Mouse (Mus musculus): ENCODE results near the gene Cntnap5b. TPM values are rescaled to one million over a fixed set of nuclear protein-coding genes. Genes with fewer than 3 reads are reported as not detected.

Cntnap5b gene
- polyA plus RNA-seq (2014; fragmentation: Nextera tagmentation; extraction: Ambion mirVana): not detected in 2 replicates

DNA sequence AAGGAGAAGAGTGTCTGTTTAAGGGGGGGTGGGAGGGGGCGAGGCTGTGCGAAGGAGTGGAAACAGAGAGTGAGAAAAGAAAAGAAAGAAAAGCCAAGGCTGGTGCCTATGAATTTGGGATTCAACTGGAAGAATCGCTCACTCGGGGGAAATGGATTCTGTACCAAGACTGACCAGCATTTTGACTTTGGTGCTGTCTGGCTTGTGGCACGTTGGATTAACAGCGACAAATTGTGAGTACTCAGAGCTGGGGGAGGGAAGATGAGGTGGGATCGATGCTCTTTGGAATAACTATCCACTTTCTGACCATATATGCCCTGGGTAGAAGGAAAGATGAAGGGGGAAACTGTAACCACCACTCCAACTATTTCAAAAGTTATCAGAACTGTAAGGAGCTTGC lies at the start of gene Cntnap5b:
Cntnap5b (plus strand) TSS at position 152 of the 400 bp plus-strand sequence.
- Histone ChIP-seq H3K4me1 (ENCODE audit: control insufficient read depth in 2 of 2, insufficient read depth in 2 of 2, low read length in 2 of 2) (no peaks in the 10 kb centered on the region), H3K36me3 (ENCODE audit: control insufficient read depth, insufficient read depth, low read length) (no peaks in the 10 kb centered on the region), H3K4me2 (ENCODE audit: low read length) (0 out of 2 replicates have a peak within 1 kb of the TSS, but pooled peaks have one; percentile 25), H3K9ac (ENCODE audit: low read length) (no peak within 1 kb of the TSS), H3K27me3 (ENCODE audit: control insufficient read depth, insufficient read depth, low read length) (no peaks in the 10 kb centered on the region), H3K9me3 (ENCODE audit: control insufficient read depth, low read length) (no peaks in the 10 kb centered on the region), H3K27ac (replicated peaks in 1 of 2; ENCODE audit: control insufficient read depth in 1 of 2, insufficient read depth in 1 of 2, low read depth in 2 of 2, low read length in 2 of 2) (no peak within 1 kb of the TSS), H3K4me3 (ENCODE audit: control insufficient read depth in 1 of 2, insufficient read depth in 1 of 2, low read depth in 1 of 2, low read length in 2 of 2) (no peak within 1 kb of the TSS)
- WGBS: 28% methylated on average over 7 of the region's 7 CpGs
- ATAC-seq (ENCODE audit: insufficient number of reproducible peaks, insufficient read depth, low FRiP score, low read depth): no peak

DNA sequence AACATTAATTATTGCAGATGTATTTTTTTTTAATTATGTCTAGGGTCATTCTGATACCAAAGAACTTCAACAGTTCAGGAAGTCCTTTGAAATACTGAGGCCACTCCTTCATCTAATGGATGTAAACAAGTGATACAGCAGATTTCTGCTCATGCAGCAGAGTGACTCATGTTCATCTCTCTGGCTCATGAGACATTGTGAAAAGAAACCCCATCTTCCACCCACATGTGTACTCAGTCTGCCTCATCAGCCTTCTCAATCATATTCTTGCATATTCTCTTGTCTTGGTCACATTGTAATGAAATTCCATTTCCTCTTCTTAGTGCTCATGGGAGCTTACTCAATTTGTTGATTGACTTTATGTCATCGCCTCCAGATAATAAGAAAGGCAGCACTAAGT lies 12.6 kb upstream of the Cntnap5b start:
- Histone ChIP-seq H3K4me2 (ENCODE audit: low read length) (no peak overlapping the region), H3K27me3 (ENCODE audit: control insufficient read depth, insufficient read depth, low read length) (no peaks in the 10 kb centered on the region), H3K36me3 (ENCODE audit: control insufficient read depth, insufficient read depth, low read length) (no peaks in the 10 kb centered on the region), H3K9me3 (ENCODE audit: control insufficient read depth, low read length) (no peaks in the 10 kb centered on the region), H3K9ac (ENCODE audit: low read length) (no peak overlapping the region), H3K4me3 (ENCODE audit: control insufficient read depth in 1 of 2, insufficient read depth in 1 of 2, low read depth in 1 of 2, low read length in 2 of 2) (no peak overlapping the region), H3K27ac (replicated peaks in 1 of 2; ENCODE audit: control insufficient read depth in 1 of 2, insufficient read depth in 1 of 2, low read depth in 2 of 2, low read length in 2 of 2) (no peak overlapping the region), H3K4me1 (ENCODE audit: control insufficient read depth in 2 of 2, insufficient read depth in 2 of 2, low read length in 2 of 2) (no peaks in the 10 kb centered on the region)
- ATAC-seq (ENCODE audit: insufficient number of reproducible peaks, insufficient read depth, low FRiP score, low read depth): no peak
- WGBS: 79% methylated on average over 1 of the region's 1 CpGs

DNA sequence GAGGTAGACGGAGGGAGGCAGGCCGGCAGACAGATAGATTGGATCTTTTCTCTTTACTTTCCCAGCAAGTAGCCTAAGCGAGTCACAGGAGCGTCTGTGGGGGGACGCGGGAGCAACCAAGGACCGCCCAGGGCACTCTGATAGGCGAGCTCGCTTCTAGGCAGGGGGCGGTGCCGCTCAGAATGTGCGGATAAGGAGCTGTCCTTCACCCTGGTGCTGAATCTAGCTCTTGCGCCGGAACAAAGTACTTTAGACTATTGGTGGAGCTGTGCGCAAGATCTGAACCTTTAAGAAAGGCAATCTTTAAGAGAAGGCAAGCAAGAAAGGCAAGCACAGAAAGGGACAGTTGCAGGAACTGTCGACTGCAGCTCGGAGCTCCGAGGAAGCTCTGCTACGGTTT lies 382 bp upstream of the Cntnap5b start:
- no peaks in the 10 kb centered on the region for H3K36me3 ChIP-seq (ENCODE audit: control insufficient read depth, insufficient read depth, low read length)
- no peak; the same call in 1 of the 2 replicates for ATAC-seq (ENCODE audit: insufficient number of reproducible peaks, insufficient read depth, low FRiP score, low read depth)
- no peak overlapping the region for H3K9ac ChIP-seq (ENCODE audit: low read length)
- H3K4me1 ChIP-seq (ENCODE audit: control insufficient read depth in 2 of 2, insufficient read depth in 2 of 2, low read length in 2 of 2): no peaks in the 10 kb centered on the region
- 2% methylated on average over 19 of the region's 19 CpGs for WGBS
- H3K4me2 ChIP-seq (ENCODE audit: low read length): 0 out of 2 replicates have a peak overlapping the region, but pooled peaks have one; percentile 25
- no peak overlapping the region for H3K4me3 ChIP-seq (ENCODE audit: control insufficient read depth in 1 of 2, insufficient read depth in 1 of 2, low read depth in 1 of 2, low read length in 2 of 2)
- H3K9me3 ChIP-seq (ENCODE audit: control insufficient read depth, low read length): no peaks in the 10 kb centered on the region
- H3K27ac ChIP-seq (replicated peaks in 1 of 2; ENCODE audit: control insufficient read depth in 1 of 2, insufficient read depth in 1 of 2, low read depth in 2 of 2, low read length in 2 of 2): no peak overlapping the region
- no peaks in the 10 kb centered on the region for H3K27me3 ChIP-seq (ENCODE audit: control insufficient read depth, insufficient read depth, low read length)

DNA sequence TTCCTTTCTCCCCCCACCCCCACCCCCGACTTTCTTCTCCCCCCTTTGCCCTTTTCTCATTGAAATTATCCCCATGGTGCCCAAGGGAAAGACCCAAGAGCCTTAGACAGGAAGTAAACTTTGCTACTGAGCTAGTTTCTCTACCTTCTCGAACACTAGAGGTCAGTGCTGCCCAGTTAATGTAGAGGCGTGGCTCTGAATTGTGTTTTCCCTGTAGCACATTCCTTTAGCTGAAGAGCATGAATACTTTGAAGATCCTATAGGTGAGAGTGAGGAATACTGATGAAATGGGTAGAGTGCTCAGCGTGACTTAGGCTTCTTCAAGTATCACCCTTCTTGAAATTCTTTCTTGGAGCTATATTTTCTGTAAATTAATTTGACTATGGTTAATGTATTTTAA lies 1.6 kb downstream of the Cntnap5b start:
- Histone ChIP-seq H3K27me3 (ENCODE audit: control insufficient read depth, insufficient read depth, low read length) (no peaks in the 10 kb centered on the region), H3K4me3 (ENCODE audit: control insufficient read depth in 1 of 2, insufficient read depth in 1 of 2, low read depth in 1 of 2, low read length in 2 of 2) (no peak overlapping the region), H3K4me1 (ENCODE audit: control insufficient read depth in 2 of 2, insufficient read depth in 2 of 2, low read length in 2 of 2) (no peaks in the 10 kb centered on the region), H3K27ac (replicated peaks in 1 of 2; ENCODE audit: control insufficient read depth in 1 of 2, insufficient read depth in 1 of 2, low read depth in 2 of 2, low read length in 2 of 2) (no peak overlapping the region), H3K9me3 (ENCODE audit: control insufficient read depth, low read length) (no peaks in the 10 kb centered on the region), H3K36me3 (ENCODE audit: control insufficient read depth, insufficient read depth, low read length) (no peaks in the 10 kb centered on the region), H3K4me2 (ENCODE audit: low read length) (no peak overlapping the region), H3K9ac (ENCODE audit: low read length) (no peak overlapping the region)
- no peak for ATAC-seq (ENCODE audit: insufficient number of reproducible peaks, insufficient read depth, low FRiP score, low read depth)
- 5% methylated on average over 4 of the region's 4 CpGs for WGBS

DNA sequence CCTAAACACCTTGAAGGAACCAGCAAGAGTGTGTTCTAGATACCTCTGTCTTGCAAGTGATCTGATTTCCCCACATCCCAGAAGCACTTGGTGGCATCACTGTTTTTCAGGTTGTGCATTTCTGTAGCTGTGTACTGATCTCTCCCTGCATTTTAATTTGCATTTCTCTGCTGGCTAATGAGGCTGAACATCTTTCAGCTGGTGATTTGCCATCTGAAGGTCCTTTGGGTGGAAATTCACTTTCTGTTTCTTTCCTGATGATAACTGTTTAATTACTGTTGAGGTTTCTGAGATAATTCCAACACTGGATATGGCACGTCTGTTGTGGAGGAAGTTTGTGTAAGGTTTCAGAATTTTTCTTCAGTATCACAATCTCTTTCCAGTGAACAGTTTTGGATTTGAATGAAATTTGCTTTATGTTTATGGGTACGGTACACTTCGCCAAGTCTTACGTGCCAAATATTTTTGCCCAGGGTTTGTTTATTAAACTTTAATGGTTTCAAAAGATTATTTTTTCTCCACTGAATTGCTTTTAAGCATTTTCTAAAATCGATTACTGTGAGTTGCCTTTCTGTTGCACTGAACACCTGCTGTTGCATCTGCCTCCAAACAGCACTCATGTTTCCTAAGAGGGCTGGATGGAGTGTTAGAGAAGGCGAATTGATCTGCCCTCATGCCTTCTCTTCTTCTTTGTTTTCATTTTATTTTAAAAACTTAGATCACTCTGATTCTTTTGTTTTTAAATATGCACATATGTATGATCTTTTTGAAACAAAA lies 41.0 kb downstream of the Cntnap5b start:
- Histone ChIP-seq H3K4me3 (ENCODE audit: control insufficient read depth in 1 of 2, insufficient read depth in 1 of 2, low read depth in 1 of 2, low read length in 2 of 2) (no peak overlapping the region), H3K27ac (replicated peaks in 1 of 2; ENCODE audit: control insufficient read depth in 1 of 2, insufficient read depth in 1 of 2, low read depth in 2 of 2, low read length in 2 of 2) (no peak overlapping the region), H3K9me3 (ENCODE audit: control insufficient read depth, low read length) (no peaks in the 10 kb centered on the region), H3K36me3 (ENCODE audit: control insufficient read depth, insufficient read depth, low read length) (no peaks in the 10 kb centered on the region), H3K4me2 (ENCODE audit: low read length) (no peak overlapping the region), H3K9ac (ENCODE audit: low read length) (no peak overlapping the region), H3K4me1 (ENCODE audit: control insufficient read depth in 2 of 2, insufficient read depth in 2 of 2, low read length in 2 of 2) (no peaks in the 10 kb centered on the region), H3K27me3 (ENCODE audit: control insufficient read depth, insufficient read depth, low read length) (no peaks in the 10 kb centered on the region)
- ATAC-seq (ENCODE audit: insufficient number of reproducible peaks, insufficient read depth, low FRiP score, low read depth): no peak
- WGBS: 75% methylated on average over 6 of the region's 6 CpGs

DNA sequence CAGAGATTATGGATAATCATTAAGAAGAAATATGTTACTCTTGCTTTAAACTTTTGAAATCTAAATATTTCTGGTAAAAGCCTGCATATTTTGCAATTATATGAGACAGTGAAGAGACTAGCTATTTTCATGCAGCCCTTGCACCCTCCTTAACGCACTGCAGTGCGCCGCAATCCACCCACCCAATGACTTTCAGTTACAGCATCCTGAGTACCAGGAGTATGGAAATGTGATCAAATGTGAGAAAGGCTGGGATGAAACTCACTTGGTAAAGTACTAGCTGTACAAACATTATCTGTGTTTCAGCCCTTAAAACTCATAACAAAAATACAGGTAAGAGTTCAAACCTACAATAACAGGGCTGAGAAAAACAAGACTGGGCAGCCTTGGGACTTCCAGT lies 99.8 kb downstream of the Cntnap5b start:
- Histone ChIP-seq H3K4me2 (ENCODE audit: low read length) (no peak overlapping the region), H3K36me3 (ENCODE audit: control insufficient read depth, insufficient read depth, low read length) (no peaks in the 10 kb centered on the region), H3K4me1 (ENCODE audit: control insufficient read depth in 2 of 2, insufficient read depth in 2 of 2, low read length in 2 of 2) (no peaks in the 10 kb centered on the region), H3K27me3 (ENCODE audit: control insufficient read depth, insufficient read depth, low read length) (no peaks in the 10 kb centered on the region), H3K27ac (replicated peaks in 1 of 2; ENCODE audit: control insufficient read depth in 1 of 2, insufficient read depth in 1 of 2, low read depth in 2 of 2, low read length in 2 of 2) (no peak overlapping the region), H3K9me3 (ENCODE audit: control insufficient read depth, low read length) (no peaks in the 10 kb centered on the region), H3K4me3 (ENCODE audit: control insufficient read depth in 1 of 2, insufficient read depth in 1 of 2, low read depth in 1 of 2, low read length in 2 of 2) (no peak overlapping the region), H3K9ac (ENCODE audit: low read length) (no peak overlapping the region)
- ATAC-seq (ENCODE audit: insufficient number of reproducible peaks, insufficient read depth, low FRiP score, low read depth): no peak
- 89% methylated on average over 3 of the region's 3 CpGs for WGBS

DNA sequence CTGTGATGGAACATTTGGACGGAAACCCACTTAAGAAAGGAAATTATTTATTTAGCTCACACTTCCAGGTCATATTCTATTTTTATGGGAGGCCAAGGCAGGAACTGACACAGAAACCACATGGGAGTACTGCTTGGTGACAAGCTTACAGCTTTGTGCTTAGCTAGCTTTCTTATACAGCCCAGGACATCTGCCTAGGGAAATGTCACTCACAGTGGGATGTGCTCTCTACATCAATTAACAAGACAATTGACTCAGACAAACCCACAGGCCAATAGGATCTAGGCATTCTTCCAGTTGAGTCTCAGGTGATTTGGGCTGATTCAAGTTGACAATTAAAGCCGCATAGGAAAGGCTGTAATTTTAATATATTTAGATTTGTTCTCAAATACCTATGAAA lies 135.2 kb downstream of the Cntnap5b start:
- H3K4me1 ChIP-seq (ENCODE audit: control insufficient read depth in 2 of 2, insufficient read depth in 2 of 2, low read length in 2 of 2): no peaks in the 10 kb centered on the region
- no peak for ATAC-seq (ENCODE audit: insufficient number of reproducible peaks, insufficient read depth, low FRiP score, low read depth)
- H3K36me3 ChIP-seq (ENCODE audit: control insufficient read depth, insufficient read depth, low read length): no peaks in the 10 kb centered on the region
- no peak overlapping the region for H3K4me2 ChIP-seq (ENCODE audit: low read length)
- no peak overlapping the region for H3K9ac ChIP-seq (ENCODE audit: low read length)
- H3K9me3 ChIP-seq (ENCODE audit: control insufficient read depth, low read length): no peaks in the 10 kb centered on the region
- H3K27me3 ChIP-seq (ENCODE audit: control insufficient read depth, insufficient read depth, low read length): no peaks in the 10 kb centered on the region
- WGBS: 54% methylated on average over 2 of the region's 2 CpGs
- H3K27ac ChIP-seq (replicated peaks in 1 of 2; ENCODE audit: control insufficient read depth in 1 of 2, insufficient read depth in 1 of 2, low read depth in 2 of 2, low read length in 2 of 2): no peak overlapping the region
- H3K4me3 ChIP-seq (ENCODE audit: control insufficient read depth in 1 of 2, insufficient read depth in 1 of 2, low read depth in 1 of 2, low read length in 2 of 2): no peak overlapping the region

DNA sequence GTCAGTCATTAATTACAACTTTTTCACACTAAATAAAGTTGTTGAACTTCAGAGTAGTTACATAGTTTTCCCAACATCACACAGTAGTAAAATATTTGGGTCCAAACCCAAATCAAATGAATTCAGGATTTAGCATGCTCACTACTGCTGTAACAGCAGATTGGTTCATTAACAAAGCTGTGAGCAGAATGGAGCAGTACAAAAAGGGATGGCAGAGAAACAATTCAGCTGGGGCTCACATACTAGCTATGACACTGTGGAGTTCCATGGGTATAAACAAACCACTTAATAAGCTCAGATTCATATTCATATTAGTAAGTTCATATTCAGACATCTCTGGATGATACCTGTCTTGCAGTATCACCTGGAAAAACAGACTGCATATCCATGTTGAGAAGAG lies 170.9 kb downstream of the Cntnap5b start:
- H3K4me2 ChIP-seq (ENCODE audit: low read length): no peak overlapping the region
- H3K9ac ChIP-seq (ENCODE audit: low read length): no peak overlapping the region
- H3K27me3 ChIP-seq (ENCODE audit: control insufficient read depth, insufficient read depth, low read length): no peaks in the 10 kb centered on the region
- H3K27ac ChIP-seq (replicated peaks in 1 of 2; ENCODE audit: control insufficient read depth in 1 of 2, insufficient read depth in 1 of 2, low read depth in 2 of 2, low read length in 2 of 2): no peak overlapping the region
- no peaks in the 10 kb centered on the region for H3K36me3 ChIP-seq (ENCODE audit: control insufficient read depth, insufficient read depth, low read length)
- H3K9me3 ChIP-seq (ENCODE audit: control insufficient read depth, low read length): no peaks in the 10 kb centered on the region
- H3K4me1 ChIP-seq (ENCODE audit: control insufficient read depth in 2 of 2, insufficient read depth in 2 of 2, low read length in 2 of 2): no peaks in the 10 kb centered on the region
- no peak overlapping the region for H3K4me3 ChIP-seq (ENCODE audit: control insufficient read depth in 1 of 2, insufficient read depth in 1 of 2, low read depth in 1 of 2, low read length in 2 of 2)
- no peak for ATAC-seq (ENCODE audit: insufficient number of reproducible peaks, insufficient read depth, low FRiP score, low read depth)
